Mouse (Mus musculus): Measurements from ENCODE around the gene Ino80b. TPM values are rescaled to one million over a fixed set of nuclear protein-coding genes. Genes with fewer than 3 reads are reported as not detected.
A peak's percentile ranks its signal among the peaks of the same experiment; 100 is the strongest.

Gene Ino80b
- polyA plus RNA-seq, 1 experiment = 70.3 TPM

GRCm38 (mm10) chr6:83095968-83096367, 29.3 kb downstream of the Ino80b start:
- TF ChIP-seq POLR2A (IDR thresholded peaks at IDR 0.05; ENCODE audit: low read depth, low read length) = no peak
- TF ChIP-seq CTCF (IDR thresholded peaks at IDR 0.05; ENCODE audit: extremely low read depth, insufficient read length, insufficient replicate concordance, low read depth, low read length) = no peak
- H3K4me3 ChIP-seq (ENCODE audit: low read depth, low read length) = no peak overlapping the region
- no peak overlapping the region for H3K27ac ChIP-seq (ENCODE audit: insufficient read depth, low read depth, low read length)
- H3K4me1 ChIP-seq (ENCODE audit: control insufficient read depth, insufficient read depth, insufficient read length, low read length) = peaks cover 4% of the 10 kb centered on the region; the same call in 1 of the 2 replicates
- WGBS = 77% methylated on average over 6 of the region's 6 CpGs
- no peaks in the 10 kb centered on the region for H3K27me3 ChIP-seq (ENCODE audit: control insufficient read depth, insufficient read depth, low read length)
- no peaks in the 10 kb centered on the region for H3K36me3 ChIP-seq (ENCODE audit: control insufficient read depth, insufficient read depth, low read length)

DNA sequence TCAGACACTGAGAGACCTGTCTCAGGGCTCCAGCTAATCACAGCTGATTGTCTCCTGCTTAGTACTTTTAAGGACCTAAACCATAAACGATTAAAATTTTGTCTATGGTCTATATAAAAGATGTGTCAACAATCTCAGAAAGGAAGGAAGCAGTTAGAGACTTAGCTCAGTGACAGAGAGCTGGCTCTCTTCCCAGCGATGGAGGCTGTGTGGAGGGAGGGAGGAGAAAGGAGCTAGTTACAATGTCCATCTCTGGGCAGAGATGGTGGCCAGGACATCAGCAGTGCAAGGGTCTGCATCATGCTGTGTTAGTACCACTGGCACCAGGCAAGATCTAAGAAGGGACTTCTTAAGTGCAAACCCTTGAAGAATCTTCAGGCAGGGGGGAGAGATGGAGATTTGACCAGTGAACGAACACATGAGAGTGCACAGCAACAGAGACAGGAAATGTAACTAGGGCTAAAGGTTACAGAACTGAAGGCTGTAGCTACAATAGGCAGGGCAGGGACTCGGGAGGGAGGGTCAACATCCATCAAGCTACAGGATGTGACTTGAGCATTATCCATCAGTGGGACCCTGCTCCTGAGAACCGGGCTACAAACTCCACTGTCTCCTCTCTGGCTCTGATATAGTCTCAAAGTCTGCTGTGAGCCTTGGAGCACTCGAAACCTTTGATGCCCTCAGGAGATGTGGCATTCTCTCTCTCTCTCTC, 32.7 kb downstream of the Ino80b start:
- H3K27ac ChIP-seq (ENCODE audit: insufficient read depth, low read depth, low read length) = no peak overlapping the region

GRCm38 (mm10) chr6:83087926-83088260, 37.3 kb downstream of the Ino80b start:
- 35% methylated on average over 9 of the region's 9 CpGs for WGBS
- H3K4me1 ChIP-seq (ENCODE audit: control insufficient read depth, insufficient read depth, insufficient read length, low read length) = peaks cover 17% of the 10 kb centered on the region
- H3K36me3 ChIP-seq (ENCODE audit: control insufficient read depth, insufficient read depth, low read length) = no peaks in the 10 kb centered on the region
- TF ChIP-seq CTCF (IDR thresholded peaks at IDR 0.05; ENCODE audit: extremely low read depth, insufficient read length, insufficient replicate concordance, low read depth, low read length) (no peak), POLR2A (IDR thresholded peaks at IDR 0.05; ENCODE audit: low read depth, low read length) (no peak)
- no peak overlapping the region for H3K27ac ChIP-seq (ENCODE audit: insufficient read depth, low read depth, low read length)
- H3K27me3 ChIP-seq (ENCODE audit: control insufficient read depth, insufficient read depth, low read length) = peaks cover 43% of the 10 kb centered on the region
- H3K4me3 ChIP-seq (ENCODE audit: low read depth, low read length) = peak overlapping the region; percentile 44

More for the DNA sequence above, 32.7 kb downstream of the Ino80b start:
- peaks cover 6% of the 10 kb centered on the region for H3K4me1 ChIP-seq (ENCODE audit: control insufficient read depth, insufficient read depth, insufficient read length, low read length)
- no peaks in the 10 kb centered on the region for H3K36me3 ChIP-seq (ENCODE audit: control insufficient read depth, insufficient read depth, low read length)
- 18% methylated on average over 6 of the region's 6 CpGs for WGBS
- no peak overlapping the region for H3K4me3 ChIP-seq (ENCODE audit: low read depth, low read length)
- peaks cover 17% of the 10 kb centered on the region for H3K27me3 ChIP-seq (ENCODE audit: control insufficient read depth, insufficient read depth, low read length)
- no peak for TF ChIP-seq POLR2A (IDR thresholded peaks at IDR 0.05; ENCODE audit: low read depth, low read length)
- TF ChIP-seq CTCF (IDR thresholded peaks at IDR 0.05; ENCODE audit: extremely low read depth, insufficient read length, insufficient replicate concordance, low read depth, low read length) = no peak

- no peak for TF ChIP-seq CTCF (IDR thresholded peaks at IDR 0.05; ENCODE audit: extremely low read depth, insufficient read length, insufficient replicate concordance, low read depth, low read length)
- WGBS = 10% methylated on average over 47 of the region's 47 CpGs
- Histone ChIP-seq H3K36me3 (ENCODE audit: control insufficient read depth, insufficient read depth, low read length) (no peaks in the 10 kb centered on the region), H3K4me1 (ENCODE audit: control insufficient read depth, insufficient read depth, insufficient read length, low read length) (peaks cover 14% of the 10 kb centered on the region), H3K27me3 (ENCODE audit: control insufficient read depth, insufficient read depth, low read length) (peaks cover 43% of the 10 kb centered on the region), H3K4me3 (ENCODE audit: low read depth, low read length) (peak overlapping the region; percentile 44), H3K27ac (ENCODE audit: insufficient read depth, low read depth, low read length) (peak overlapping the region; percentile 38; the same call in 1 of the 2 replicates)
These were observed 37.9 kb downstream of the Ino80b start for GRCm38 (mm10) chr6:83087205-83087925.

- peaks cover 14% of the 10 kb centered on the region for H3K4me1 ChIP-seq (ENCODE audit: control insufficient read depth, insufficient read depth, insufficient read length, low read length)
- TF ChIP-seq CTCF (IDR thresholded peaks at IDR 0.05; ENCODE audit: extremely low read depth, insufficient read length, insufficient replicate concordance, low read depth, low read length) (no peak), POLR2A (IDR thresholded peaks at IDR 0.05; ENCODE audit: low read depth, low read length) (no peak)
- peak within 1 kb of the TSS; percentile 38; the same call in 1 of the 2 replicates for H3K27ac ChIP-seq (ENCODE audit: insufficient read depth, low read depth, low read length)
- 6% methylated on average over 42 of the region's 42 CpGs for WGBS
- H3K36me3 ChIP-seq (ENCODE audit: control insufficient read depth, insufficient read depth, low read length) = 0 out of 2 replicates have a peak, but pooled peaks cover 3% of the 10 kb centered on the region
- H3K27me3 ChIP-seq (ENCODE audit: control insufficient read depth, insufficient read depth, low read length) = peaks cover 43% of the 10 kb centered on the region
- peak within 1 kb of the TSS; percentile 44 for H3K4me3 ChIP-seq (ENCODE audit: low read depth, low read length)
These were observed 38.9 kb downstream of the Ino80b start, which contains the start of gene Lbx2 for GRCm38 (mm10) chr6:83086121-83087035. Lbx2 (plus strand) TSS chr6:83086367.

DNA sequence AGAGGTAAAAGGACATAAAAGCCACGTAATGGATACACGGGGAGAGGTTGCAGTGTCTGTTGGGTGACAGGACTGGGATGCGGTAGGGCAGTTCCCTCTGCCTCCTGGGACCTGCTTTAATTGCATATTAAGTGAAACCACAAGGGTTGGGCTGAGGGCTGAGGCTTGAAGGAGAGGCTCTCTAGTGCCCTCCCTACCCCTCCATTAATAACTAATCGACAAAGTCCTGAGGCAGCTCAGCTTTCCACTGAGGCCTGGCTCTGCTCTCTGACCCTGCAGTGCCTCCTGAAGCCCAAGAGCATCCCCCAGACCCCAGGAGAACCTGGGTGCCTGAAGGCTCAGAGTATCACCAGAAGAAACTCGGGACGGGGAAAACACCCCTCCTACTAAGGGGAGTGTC, 40.8 kb downstream of the Ino80b start:
- Histone ChIP-seq H3K4me1 (ENCODE audit: control insufficient read depth, insufficient read depth, insufficient read length, low read length) (peaks cover 14% of the 10 kb centered on the region), H3K27me3 (ENCODE audit: control insufficient read depth, insufficient read depth, low read length) (peaks cover 40% of the 10 kb centered on the region), H3K27ac (ENCODE audit: insufficient read depth, low read depth, low read length) (no peak overlapping the region), H3K4me3 (ENCODE audit: low read depth, low read length) (no peak overlapping the region), H3K36me3 (ENCODE audit: control insufficient read depth, insufficient read depth, low read length) (peaks cover 11% of the 10 kb centered on the region; the same call in 1 of the 2 replicates)
- TF ChIP-seq POLR2A (IDR thresholded peaks at IDR 0.05; ENCODE audit: low read depth, low read length) = no peak
- TF ChIP-seq CTCF (IDR thresholded peaks at IDR 0.05; ENCODE audit: extremely low read depth, insufficient read length, insufficient replicate concordance, low read depth, low read length) = no peak
- WGBS = 26% methylated on average over 6 of the region's 6 CpGs

All from small intestine, adult 2 months (tissue).